Mouse (Mus musculus): ENCODE results near the gene Gm20931. TPM values are rescaled to one million over a fixed set of nuclear protein-coding genes. Genes with fewer than 3 reads are reported as not detected.

The Gm20931 gene
- polyA plus RNA-seq (2017; shearing (Covaris generic)), result not detected

DNA sequence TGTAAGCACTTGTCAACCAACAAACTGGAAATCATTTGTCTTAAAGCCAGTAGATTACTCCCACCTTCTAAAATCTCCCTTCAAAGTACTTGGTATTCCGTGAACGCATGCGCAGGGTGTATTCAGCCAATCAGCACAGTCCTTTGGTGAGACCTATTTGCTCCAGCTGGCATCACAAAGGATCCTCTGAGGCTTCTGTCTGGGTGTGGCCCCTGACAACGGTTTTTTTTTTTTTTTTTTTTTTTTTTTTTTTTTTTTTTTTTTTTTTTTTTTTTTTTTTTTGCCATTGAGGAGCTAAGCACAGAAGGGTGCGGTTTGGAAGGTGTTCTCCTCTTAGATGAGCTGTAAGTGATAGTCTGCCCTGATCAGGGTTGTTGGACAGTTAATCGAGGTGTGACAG is at the start of gene Gm20931:
TSS of gene Gm20931 (plus strand) at position 301 of the 400 bp plus-strand sequence.

Data from inflammation-experienced regulatory T-cells, adult 16 weeks (primary cell).